Mouse (Mus musculus) intestine, embryonic 16.5 days (tissue): ENCODE results near the gene Ddx23. TPM values are rescaled to one million over a fixed set of nuclear protein-coding genes. Genes with fewer than 3 reads are reported as not detected.

Experiments
- polyA plus RNA-seq: library from polyadenylated mRNA; unstranded; fragments of >200 nt; fragmentation: Nextera tagmentation; extraction: Ambion mirVana; gene quantifications from 2 replicates; pipeline ENCODE4 v1.2.1, GENCODE M21; 2015

The Ddx23 gene
- polyA plus RNA-seq, 1 experiment from 2014 or later, result 17.6 TPM

Other genes starting within 250 kb of the Ddx23 start
- gene Olfr282, start 231.7 kb downstream of the Ddx23 start, polyA plus RNA-seq, result not detected in 2 replicates
- gene Olfr281, start 210.3 kb downstream of the Ddx23 start, polyA plus RNA-seq, result not detected in 2 replicates
- not detected in 2 replicates for gene OR5BS1P, start 193.0 kb downstream of the Ddx23 start, polyA plus RNA-seq
- 0.31 TPM in 1 of 2 replicates, not detected in the other for gene Lalba, start 180.2 kb downstream of the Ddx23 start, polyA plus RNA-seq
- not detected in 2 replicates for gene Olfr279, start 170.5 kb downstream of the Ddx23 start, polyA plus RNA-seq
- gene Kansl2, start 128.6 kb downstream of the Ddx23 start, polyA plus RNA-seq, result 67.2 and 69.6 TPM in 2 replicates
- 41.2 and 43.7 TPM in 2 replicates for gene Ccnt1, start 92.0 kb downstream of the Ddx23 start, polyA plus RNA-seq
- 0.43 TPM in 1 of 2 replicates, not detected in the other for gene 4930415O20Rik, start 91.9 kb downstream of the Ddx23 start, polyA plus RNA-seq
- 17.1 and 18.8 TPM in 2 replicates for gene Adcy6, start 52.8 kb downstream of the Ddx23 start, polyA plus RNA-seq
- gene Cacnb3, start 32.1 kb downstream of the Ddx23 start, polyA plus RNA-seq, result 20.3 and 22.8 TPM in 2 replicates
- gene Rnd1, start 14.6 kb upstream of the Ddx23 start, polyA plus RNA-seq, result 0.95 and 1.1 TPM in 2 replicates
- gene Ccdc65, start 45.3 kb upstream of the Ddx23 start, polyA plus RNA-seq, result 0.66 and 0.70 TPM in 2 replicates
- gene Fkbp11, start 65.3 kb upstream of the Ddx23 start, polyA plus RNA-seq, result 96.8 and 108 TPM in 2 replicates
- gene Arf3, start 100.3 kb upstream of the Ddx23 start, polyA plus RNA-seq, result 35.4 and 40.1 TPM in 2 replicates
- gene Wnt10b, start 115.3 kb upstream of the Ddx23 start, polyA plus RNA-seq, result 0.09 TPM in 1 of 2 replicates, not detected in the other
- not detected in 2 replicates for gene Wnt1, start 127.0 kb upstream of the Ddx23 start, polyA plus RNA-seq
- gene Ddn, start 146.6 kb upstream of the Ddx23 start, polyA plus RNA-seq, result not detected in 2 replicates
- gene Prkag1, start 168.6 kb upstream of the Ddx23 start, polyA plus RNA-seq, result 92.2 and 94.6 TPM in 2 replicates
- 7.7 and 7.9 TPM in 2 replicates for gene Kmt2d, start 208.3 kb upstream of the Ddx23 start, polyA plus RNA-seq
- gene Rhebl1, start 231.6 kb upstream of the Ddx23 start, polyA plus RNA-seq, result 11.3 and 12.3 TPM in 2 replicates
- gene Dhh, start 235.6 kb upstream of the Ddx23 start, polyA plus RNA-seq, result 0.83 and 1.6 TPM in 2 replicates